Mouse (Mus musculus) hindbrain, embryonic 16.5 days (tissue): ENCODE measurements around the gene Med22. TPM values are rescaled to one million over a fixed set of nuclear protein-coding genes. Genes with fewer than 3 reads are reported as not detected.

Source experiments
- ATAC-seq: fragments of 200-750 bp; cut with Nextera tagmentation; 2 replicates; pipeline ENCODE4 v1.8.0; 2017; ENCODE audit warnings: moderate TSS enrichment, moderate library complexity
- H3K27ac ChIP-seq: fragments of 300-500 bp; sonication (generic); 2 replicates; pipeline ENCODE4 v1.5.1; 2014; ENCODE audit warnings: low read depth, mild to moderate bottlenecking, control low read depth, low read length, moderate library complexity
- H3K27me3 ChIP-seq: fragments of 300-500 bp; sonication (generic); replicated peaks from 2 replicates; pipeline ENCODE4 v1.6.1; 2014; ENCODE audit warnings: low read length; ENCODE audit not compliant: control insufficient read depth, insufficient read depth
- H3K36me3 ChIP-seq: fragments of 300-500 bp; sonication (generic); 2 replicates; pipeline ENCODE4 v1.6.1; 2014; ENCODE audit warnings: mild to moderate bottlenecking, low read length, moderate library complexity, mixed read lengths; ENCODE audit not compliant: control insufficient read depth, insufficient read depth
- H3K4me1 ChIP-seq: fragments of 300-500 bp; sonication (generic); 2 replicates; pipeline ENCODE4 v1.6.1; 2014; ENCODE audit warnings: low read depth, low read length; ENCODE audit not compliant: control insufficient read depth, insufficient read depth
- H3K4me2 ChIP-seq: fragments of 300-500 bp; sonication (generic); 2 replicates; pipeline ENCODE4 v1.6.1; 2014; ENCODE audit warnings: mild to moderate bottlenecking, low read length, control low read depth, moderate library complexity
- H3K4me3 ChIP-seq: fragments of 300-500 bp; sonication (generic); 2 replicates; pipeline ENCODE4 v1.5.1; 2014; ENCODE audit warnings: mild to moderate bottlenecking, low read length, control low read depth, moderate library complexity
- H3K9ac ChIP-seq: fragments of 300-500 bp; sonication (generic); 2 replicates; pipeline ENCODE4 v1.6.1; 2014; ENCODE audit warnings: low read depth, mild to moderate bottlenecking, control low read depth, low read length, moderate library complexity
- H3K9me3 ChIP-seq: fragments of 300-500 bp; sonication (generic); 2 replicates; pipeline ENCODE4 v1.6.1; 2014; ENCODE audit warnings: mild to moderate bottlenecking, low read length, moderate library complexity; ENCODE audit not compliant: control insufficient read depth
- whole genome bisulfite sequencing: fragments of 180-500 bp; shearing (Covaris S2); extraction: QIAGEN DNeasy Blood & Tissue Kit; methylation state at CpG from one replicate; pipeline ENCODE4 v1.1.7; 2014; 5-methylcytosine and 5-hydroxymethylcytosine counted together
- polyA plus RNA-seq: library from polyadenylated mRNA; unstranded; fragments of >200 nt; fragmentation: Nextera tagmentation; extraction: Ambion mirVana; gene quantifications from 2 replicates; pipeline ENCODE4 v1.2.1, GENCODE M21; 2015

Gene Med22
- polyA plus RNA-seq, 1 experiment from 2014 or later = 119 TPM

- no peaks in the 10 kb centered on the region for H3K9me3 ChIP-seq
- no peak overlapping the region for H3K4me2 ChIP-seq
- no peak overlapping the region for H3K4me3 ChIP-seq
- H3K9ac ChIP-seq = no peak overlapping the region
- ATAC-seq = no peak
- H3K4me1 ChIP-seq = peaks cover 18% of the 10 kb centered on the region
- H3K36me3 ChIP-seq = peaks cover 55% of the 10 kb centered on the region
- no peaks in the 10 kb centered on the region for H3K27me3 ChIP-seq
- H3K27ac ChIP-seq = no peak overlapping the region
- WGBS = 89% methylated on average over 6 of the region's 6 CpGs
These were observed 9.8 kb upstream of the Med22 start for GRCm38 (mm10) chr2:26920190-26920855.

- Histone ChIP-seq H3K4me3 (no peak overlapping the region), H3K4me1 (peaks cover 24% of the 10 kb centered on the region), H3K4me2 (no peak overlapping the region), H3K27ac (no peak overlapping the region), H3K9me3 (no peaks in the 10 kb centered on the region), H3K27me3 (no peaks in the 10 kb centered on the region), H3K36me3 (peaks cover 53% of the 10 kb centered on the region), H3K9ac (no peak overlapping the region)
- no peak for ATAC-seq
- WGBS = 89% methylated on average over 3 of the region's 3 CpGs
These were observed 9.2 kb upstream of the Med22 start for GRCm38 (mm10) chr2:26919684-26920083.

- ATAC-seq = peak; percentile 21
- peak overlapping the region; percentile 82 for H3K4me3 ChIP-seq
- WGBS = 1% methylated on average over 13 of the region's 13 CpGs
- peak overlapping the region; percentile 87 for H3K9ac ChIP-seq
- no peaks in the 10 kb centered on the region for H3K27me3 ChIP-seq
- H3K27ac ChIP-seq = peak overlapping the region; percentile 81
- H3K36me3 ChIP-seq = peaks cover 55% of the 10 kb centered on the region
- no peaks in the 10 kb centered on the region for H3K9me3 ChIP-seq
- H3K4me2 ChIP-seq = peak overlapping the region; percentile 86
- H3K4me1 ChIP-seq = peaks cover 35% of the 10 kb centered on the region
These were observed 6.3 kb upstream of the Med22 start for GRCm38 (mm10) chr2:26916738-26917137.

- H3K4me1 ChIP-seq = peaks cover 39% of the 10 kb centered on the region
- no peaks in the 10 kb centered on the region for H3K9me3 ChIP-seq
- peak within 1 kb of the TSS; percentile 86 for H3K4me2 ChIP-seq
- H3K36me3 ChIP-seq = peaks cover 51% of the 10 kb centered on the region
- H3K27ac ChIP-seq = peak within 1 kb of the TSS; percentile 81
- H3K9ac ChIP-seq = peak within 1 kb of the TSS; percentile 87
- H3K4me3 ChIP-seq = peak within 1 kb of the TSS; percentile 82
- H3K27me3 ChIP-seq = no peaks in the 10 kb centered on the region
- ATAC-seq = peak; percentile 83
- 1% methylated on average over 46 of the region's 47 CpGs for WGBS
These were observed 5.7 kb upstream of the Med22 start, which contains the start of the genes Surf2 and Surf1 for GRCm38 (mm10) chr2:26915927-26916728. Surf2 (plus strand) TSS chr2:26916367. Surf1 (minus strand) TSS chr2:26916530.

- no peaks in the 10 kb centered on the region for H3K9me3 ChIP-seq
- peaks cover 35% of the 10 kb centered on the region for H3K36me3 ChIP-seq
- no peak overlapping the region for H3K27ac ChIP-seq
- peaks cover 43% of the 10 kb centered on the region for H3K4me1 ChIP-seq
- ATAC-seq = no peak
- H3K27me3 ChIP-seq = no peaks in the 10 kb centered on the region
- H3K4me3 ChIP-seq = no peak overlapping the region
- H3K4me2 ChIP-seq = no peak overlapping the region
- no peak overlapping the region for H3K9ac ChIP-seq
- WGBS = 63% methylated on average over 8 of the region's 8 CpGs
These were observed 3.9 kb upstream of the Med22 start for GRCm38 (mm10) chr2:26914148-26914941.

GRCm38 (mm10) chr2:26913416-26914147 is 3.1 kb upstream of the Med22 start:
- Histone ChIP-seq H3K4me2 (no peak overlapping the region), H3K4me1 (peaks cover 51% of the 10 kb centered on the region), H3K27me3 (no peaks in the 10 kb centered on the region), H3K9me3 (no peaks in the 10 kb centered on the region), H3K9ac (no peak overlapping the region), H3K36me3 (peaks cover 28% of the 10 kb centered on the region), H3K27ac (no peak overlapping the region), H3K4me3 (no peak overlapping the region)
- no peak for ATAC-seq
- WGBS = 84% methylated on average over 17 of the region's 17 CpGs

GRCm38 (mm10) chr2:26912253-26912770 is 1.8 kb upstream of the Med22 start:
- WGBS = 73% methylated on average over 5 of the region's 5 CpGs
- Histone ChIP-seq H3K4me3 (peak overlapping the region; percentile 85), H3K9ac (peak overlapping the region; percentile 91; the same call in 1 of the 2 replicates), H3K9me3 (no peaks in the 10 kb centered on the region), H3K4me2 (peak overlapping the region; percentile 99), H3K27ac (no peak overlapping the region), H3K36me3 (peaks cover 29% of the 10 kb centered on the region), H3K27me3 (no peaks in the 10 kb centered on the region), H3K4me1 (peaks cover 46% of the 10 kb centered on the region)
- ATAC-seq = no peak

GRCm38 (mm10) chr2:26910994-26911765 is 703 bp upstream of the Med22 start:
- Histone ChIP-seq H3K36me3 (peaks cover 34% of the 10 kb centered on the region), H3K27me3 (no peaks in the 10 kb centered on the region), H3K9me3 (no peaks in the 10 kb centered on the region), H3K4me1 (peaks cover 41% of the 10 kb centered on the region), H3K4me3 (peak overlapping the region; percentile 85), H3K27ac (peak overlapping the region; percentile 91), H3K4me2 (peak overlapping the region; percentile 99), H3K9ac (peak overlapping the region; percentile 91)
- 2% methylated on average over 36 of the region's 37 CpGs for WGBS
- ATAC-seq = peak; percentile 38
